Mouse (Mus musculus): ENCODE data around the gene 2310061I04Rik.

DNA sequence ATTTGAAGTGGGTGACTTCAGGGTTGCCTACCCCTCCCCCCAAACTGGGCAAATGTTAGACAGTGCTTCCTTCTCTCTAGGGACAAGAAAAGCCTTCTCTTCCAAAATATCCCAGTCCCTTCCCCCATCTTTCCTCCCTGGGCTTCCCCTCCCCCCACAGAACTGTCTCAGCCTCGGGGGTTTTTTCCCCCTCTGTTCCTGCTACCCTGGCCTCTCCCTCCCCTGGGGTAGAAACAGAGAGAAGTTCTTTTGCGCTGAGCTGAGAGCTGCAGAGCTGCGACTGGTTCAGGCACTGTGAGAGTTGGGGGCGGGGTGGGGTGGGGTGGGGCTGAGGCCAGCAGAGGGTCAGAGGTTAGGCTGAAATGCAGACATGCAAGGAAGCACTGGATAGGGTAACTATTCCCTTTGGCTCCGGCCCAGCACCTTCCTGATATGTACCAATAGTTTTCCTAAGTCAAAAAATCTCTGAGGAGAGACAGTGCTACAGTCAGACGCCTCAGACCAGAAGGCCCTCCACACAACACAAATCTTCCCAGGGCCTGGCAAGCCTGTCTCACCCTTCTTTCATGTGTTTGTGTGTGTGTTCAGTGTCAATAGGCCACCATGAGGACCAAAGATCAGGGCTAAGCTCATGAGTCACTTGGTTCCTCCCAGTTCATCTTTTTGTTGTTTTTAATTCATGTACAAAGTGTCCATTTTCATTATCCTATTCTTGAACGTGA lies 27.7 kb downstream of the 2310061I04Rik start:
- TF ChIP-seq CTCF (IDR thresholded peaks at IDR 0.05; ENCODE audit: control insufficient read depth, insufficient read depth, low read length) (no peak), POLR2A (IDR thresholded peaks at IDR 0.05; ENCODE audit: borderline replicate concordance, control insufficient read depth, low read depth, low read length) (no peak)

Data from bone marrow, adult 2 months (tissue).